Mouse (Mus musculus) ES-E14 (cell line): ENCODE measurements around the gene Zfp541. TPM values are rescaled to one million over a fixed set of nuclear protein-coding genes. Genes with fewer than 3 reads are reported as not detected.

Experiments
- DNase-seq: peaks from one replicate; pipeline ENCODE4 v3.0.0-alpha.2; 2013; ENCODE audit warnings: low read depth, low spot score
- H3K27ac ChIP-seq: 2 replicates; pipeline ENCODE4 v1.5.1; 2012; ENCODE audit warnings: low read depth, mild to moderate bottlenecking, low read length, moderate library complexity, mixed read lengths; ENCODE audit not compliant: poor library complexity, insufficient read depth, severe bottlenecking
- H3K36me3 ChIP-seq: 2 replicates; pipeline ENCODE4 v1.6.1; 2012; ENCODE audit warnings: mild to moderate bottlenecking, low read length, moderate library complexity, mixed read lengths; ENCODE audit not compliant: control insufficient read depth, poor library complexity, insufficient read depth, severe bottlenecking
- H3K4me1 ChIP-seq, 2 experiments: fragments of 150-350 bp in 1 of 2; sonication (generic) in 1 of 2; 2 replicates each; pipeline ENCODE4 v1.6.1; 2012; ENCODE audit warnings: low read length in 2 of 2, mild to moderate bottlenecking in 1 of 2, mixed read lengths in 1 of 2; ENCODE audit not compliant: control insufficient read depth in 2 of 2, insufficient read depth in 2 of 2, poor library complexity in 1 of 2
- H3K4me3 ChIP-seq, 2 experiments: fragments of 150-350 bp in 1 of 2; sonication (generic) in 1 of 2; 2 replicates each; pipeline ENCODE4 v1.5.1; 2012; ENCODE audit warnings: low read length in 2 of 2, low read depth in 1 of 2, mild to moderate bottlenecking in 1 of 2, mixed read lengths in 1 of 2; ENCODE audit not compliant: insufficient read depth in 1 of 2, poor library complexity in 1 of 2, severe bottlenecking in 1 of 2
- H3K9ac ChIP-seq: 2 replicates; pipeline ENCODE4 v1.6.1; 2012; ENCODE audit warnings: low read depth, mild to moderate bottlenecking, low read length, mixed read lengths; ENCODE audit not compliant: poor library complexity, insufficient read depth, severe bottlenecking
- H3K9me3 ChIP-seq: fragments of 150-350 bp; sonication (generic); 2 replicates; pipeline ENCODE4 v1.6.1; 2012; ENCODE audit warnings: low read depth, mild to moderate bottlenecking, low read length; ENCODE audit not compliant: control insufficient read depth, insufficient read depth
- CHD2 ChIP-seq: IDR thresholded peaks from 2 replicates; pipeline ENCODE4 v1.6.1; 2014; ENCODE audit warnings: mild to moderate bottlenecking, low read depth, low read length, inconsistent platforms
- HCFC1 ChIP-seq: IDR thresholded peaks from 2 replicates; pipeline ENCODE4 v1.6.1; 2012; ENCODE audit warnings: low read length, inconsistent platforms, borderline replicate concordance; ENCODE audit not compliant: insufficient read depth
- MAFK ChIP-seq: IDR thresholded peaks from 2 replicates; pipeline ENCODE4 v1.6.1; 2014; ENCODE audit warnings: mild to moderate bottlenecking, low read depth, low read length, inconsistent platforms; ENCODE audit not compliant: insufficient read depth
- ZC3H11A ChIP-seq: IDR thresholded peaks from 2 replicates; pipeline ENCODE4 v1.6.1; 2012; ENCODE audit warnings: low read depth, mild to moderate bottlenecking, inconsistent platforms, low read length, borderline replicate concordance
- ZNF384 ChIP-seq: IDR thresholded peaks from 2 replicates; pipeline ENCODE4 v1.6.1; 2012; ENCODE audit warnings: low read depth, low read length, inconsistent platforms
- in situ Hi-C, 2 experiments: fragments of 600-800 bp; cut with MboI; formaldehyde crosslinking; loops; one replicate each; pipeline ENCODE4 v1.15.1; 2025; ENCODE audit warnings: low sequenced_read_pairs in 2 of 2, inconsistent platforms in 1 of 2; ENCODE audit not compliant: unreplicated experiment in 2 of 2
- total RNA-seq: library from RNA; depleted of rRNA; stranded (reverse); fragments of 300-350 nt; gene quantifications from 2 replicates; pipeline ENCODE4 v1.2.3, GENCODE M21; 2012

The Zfp541 gene
- total RNA-seq, 1 experiment = 0.36 TPM

DNA sequence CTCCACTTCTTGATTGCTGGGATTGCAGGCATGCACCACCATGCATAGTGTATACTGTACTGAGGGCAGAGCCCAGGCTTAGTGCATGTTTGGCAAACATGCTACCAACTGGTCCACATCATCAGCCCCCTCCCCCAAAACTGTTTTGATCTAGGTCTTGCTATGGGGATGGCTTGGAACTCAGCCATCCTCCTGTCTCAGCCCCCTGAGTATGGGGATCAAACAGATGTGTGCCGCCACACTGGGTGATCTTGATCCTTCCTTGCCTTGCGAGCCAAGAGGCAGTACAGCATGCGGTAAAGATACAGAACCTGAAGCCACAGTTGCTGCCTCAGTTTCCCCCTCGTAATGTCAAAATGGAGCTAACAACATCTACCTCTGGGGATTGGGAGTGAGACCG lies 67.3 kb downstream of the Zfp541 start:
- no peak for DNase-seq
- H3K9ac ChIP-seq = no peak overlapping the region
- no peak overlapping the region for H3K4me3 ChIP-seq
- H3K27ac ChIP-seq = no peak overlapping the region
- peaks cover 0 to 15% of the 10 kb centered on the region in 2 experiments; a peak in 1 of 4 replicates for H3K4me1 ChIP-seq
- TF ChIP-seq MAFK (no peak), HCFC1 (no peak), CHD2 (no peak), ZNF384 (no peak), ZC3H11A (no peak)
- in situ Hi-C loops = loop anchor here in 1 of 2 experiments (25.0 kb wide), 1 partner anchor 167 kb away; the partner anchor contains the start of gene Ehd2
- H3K36me3 ChIP-seq = 0 out of 2 replicates have a peak, but pooled peaks cover 2% of the 10 kb centered on the region
- H3K9me3 ChIP-seq = no peaks in the 10 kb centered on the region

DNA sequence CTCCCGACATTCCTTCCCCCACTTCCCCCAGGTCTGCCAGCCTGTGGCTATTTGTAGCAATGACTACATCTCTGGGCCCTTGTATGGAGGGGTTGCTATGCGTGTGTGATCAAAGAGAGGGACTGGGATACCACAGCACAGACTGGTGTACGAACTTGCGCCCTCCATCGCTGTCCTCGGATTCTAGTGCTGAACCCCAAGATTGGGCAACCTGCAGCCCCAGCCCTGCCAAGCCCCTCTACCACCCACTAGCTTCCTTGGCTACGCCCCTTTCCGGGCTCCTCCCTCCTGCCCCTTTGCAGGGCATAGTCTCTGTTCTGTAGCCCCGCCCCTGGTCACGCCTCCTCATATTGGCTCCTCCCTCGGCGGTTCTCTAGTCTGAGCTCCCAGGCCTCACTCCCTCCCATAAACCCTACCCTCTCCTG lies 67.8 kb downstream of the Zfp541 start, which contains the start of gene Slc8a2:
Gene Slc8a2, plus strand, starts transcription at position 406 of the 425 bp plus-strand sequence.
- Histone ChIP-seq H3K27ac (no peak within 1 kb of the TSS), H3K9me3 (no peaks in the 10 kb centered on the region), H3K4me3 (peak within 1 kb of the TSS; percentile 77 to 90), H3K36me3 (peaks cover 5% of the 10 kb centered on the region; the same call in 1 of the 2 replicates), H3K4me1 (peaks cover 0 to 15% of the 10 kb centered on the region in 2 experiments; a peak in 1 of 4 replicates), H3K9ac (peak within 1 kb of the TSS; percentile 74)
- in situ Hi-C loops = loop anchor here in 1 of 2 experiments (25.0 kb wide), 1 partner anchor 167 kb away; the partner anchor contains the start of gene Ehd2
- DNase-seq = peak; percentile 98
- TF ChIP-seq ZNF384 = no peak
- 0 out of 2 replicates have a peak, but pooled peaks have one; percentile 37 for TF ChIP-seq HCFC1
- no peak for TF ChIP-seq MAFK
- TF ChIP-seq ZC3H11A = no peak
- TF ChIP-seq CHD2 = no peak

- TF ChIP-seq MAFK (no peak), ZNF384 (no peak), HCFC1 (no peak), ZC3H11A (no peak), CHD2 (no peak)
- in situ Hi-C loops = loop anchor here in 1 of 2 experiments (25.0 kb wide), 1 partner anchor 168 kb away; the partner anchor contains the start of gene Ehd2
- peaks cover 5% of the 10 kb centered on the region; the same call in 1 of the 2 replicates for H3K36me3 ChIP-seq
- peak overlapping the region; percentile 77 to 90 for H3K4me3 ChIP-seq
- no peak overlapping the region for H3K27ac ChIP-seq
- DNase-seq = peak; percentile 82
- H3K9ac ChIP-seq = peak overlapping the region; percentile 74
- no peaks in the 10 kb centered on the region for H3K9me3 ChIP-seq
- H3K4me1 ChIP-seq = peaks cover 0 to 15% of the 10 kb centered on the region in 2 experiments; a peak in 1 of 4 replicates
Observed at GRCm38 (mm10) chr7:16129846-16130691, 68.5 kb downstream of the Zfp541 start.

- H3K27ac ChIP-seq = no peak overlapping the region
- no peaks in the 10 kb centered on the region for H3K9me3 ChIP-seq
- in situ Hi-C loops = loop anchor here in 1 of 2 experiments (25.0 kb wide), 1 partner anchor 169 kb away; the partner anchor contains the start of gene Ehd2
- peaks cover 3% of the 10 kb centered on the region; the same call in 1 of the 2 replicates for H3K36me3 ChIP-seq
- peak overlapping the region in 1 of 2 experiments; percentile 87; a peak in 3 of 4 replicates for H3K4me3 ChIP-seq
- H3K9ac ChIP-seq = no peak overlapping the region
- DNase-seq = no peak
- TF ChIP-seq ZNF384 (no peak), HCFC1 (no peak), CHD2 (no peak), ZC3H11A (no peak), MAFK (no peak)
- peaks cover 0 to 15% of the 10 kb centered on the region in 2 experiments; a peak in 1 of 4 replicates for H3K4me1 ChIP-seq
Observed at GRCm38 (mm10) chr7:16130956-16131634, 69.5 kb downstream of the Zfp541 start.
